Comparison of ENCODE assay signal across 10 mouse cellular contexts in the genomic region with DNA sequence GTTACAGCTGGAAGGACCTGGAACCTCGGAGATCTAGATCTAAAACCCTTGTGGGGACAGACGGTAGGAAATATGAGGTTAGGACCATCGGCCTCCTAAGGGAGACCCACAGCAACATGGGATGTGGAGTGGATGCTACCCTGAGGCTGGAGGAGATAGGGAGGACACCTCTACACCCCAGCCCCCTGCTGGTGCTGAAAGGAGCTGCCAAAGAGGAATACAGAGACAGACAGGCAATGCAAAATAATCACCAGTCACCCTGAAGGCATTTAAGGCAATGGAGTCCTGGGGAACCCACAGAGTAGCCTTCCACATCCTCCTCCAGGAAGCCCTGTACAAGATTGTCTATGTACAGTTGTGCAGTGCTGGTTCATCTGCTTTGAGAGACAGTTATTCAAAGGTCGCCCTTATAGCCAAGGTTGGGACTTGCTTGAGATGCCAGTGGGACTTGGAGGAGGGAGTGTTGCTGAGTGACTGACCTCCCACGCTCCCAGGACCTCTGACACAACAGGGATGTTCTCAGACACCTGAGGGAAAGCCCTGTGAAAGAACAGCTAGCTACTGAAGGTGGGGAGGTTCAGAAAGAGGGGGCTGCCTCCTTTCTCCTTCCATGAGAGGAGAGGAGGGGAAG. TPM values are rescaled to one million over a fixed set of nuclear protein-coding genes. Genes with fewer than 3 reads are reported as not detected.
DNase-seq lines count a peak whose midpoint lies in the region; ATAC-seq lines count a peak whose summit lies in the region.
"Had no signal": no experiment of that assay in that cellular context is flagged by ENCODE, and none has a peak within 500 bp of the region (broad histone marks: within the 10 kb centered on the region; RNA-seq: fewer than 3 reads in every experiment).

No protein-coding gene starts in this region.

- DNase-seq in intestine, embryonic 14.5 days (ENCODE audit: low spot score): peak; percentile 57
- DNase-seq in A20 (ENCODE audit: low read depth, low spot score) (peak; percentile 45), R1 (ENCODE audit: low read depth, low spot score) (peak; percentile 53)
- DNase-seq in hindbrain, embryonic 10.5 days (ENCODE audit: low spot score): peak; percentile 35
- DNase-seq in heart, postnatal 25 days (ENCODE audit: low spot score): no peak

- no peak; the same call in 1 of the 2 replicates for ATAC-seq in intestine, embryonic 14.5 days (replicated peaks; ENCODE audit: low FRiP score, low TSS enrichment, low read depth)
- ATAC-seq in intestine, embryonic 16.5 days: no peak
- ATAC-seq in megakaryocyte progenitor cell, adult 5-6 weeks (replicated peaks; ENCODE audit: poor library complexity): peak; percentile 54; the same call in 1 of the 2 replicates
- no peak for ATAC-seq in erythroblast, adult 5-6 weeks (replicated peaks; ENCODE audit: low FRiP score, poor library complexity, severe bottlenecking)

- H3K4me1 ChIP-seq in intestine, embryonic 14.5 days (replicated peaks; ENCODE audit: control insufficient read depth, insufficient read depth, low read length): no peaks in the 10 kb centered on the region
- no peaks in the 10 kb centered on the region for H3K4me1 ChIP-seq in intestine, embryonic 16.5 days (ENCODE audit: control insufficient read depth, insufficient read depth, low read length)
- peaks cover 6% of the 10 kb centered on the region for H3K4me1 ChIP-seq in hindbrain, embryonic 10.5 days (replicated peaks)
- H3K4me1 ChIP-seq: liver, embryonic 15.5 days had no signal

- intact Hi-C loops in heart, postnatal 25 days (cut with DNase I): loop anchor here (1.0 to 5.0 kb wide), 5 partner anchors 201 to 430 kb away; no protein-coding TSS in a partner anchor

- no peak overlapping the region for H3K9ac ChIP-seq in intestine, embryonic 14.5 days (ENCODE audit: low read length)
- H3K9ac ChIP-seq in intestine, embryonic 16.5 days (ENCODE audit: low read depth, low read length): no peak overlapping the region
- H3K9ac ChIP-seq: liver, embryonic 15.5 days had no signal

- no peak overlapping the region for H3K4me2 ChIP-seq in intestine, embryonic 14.5 days (ENCODE audit: low read length)
- H3K4me2 ChIP-seq in intestine, embryonic 16.5 days (ENCODE audit: low read depth, low read length): no peak overlapping the region
- H3K4me2 ChIP-seq: liver, embryonic 15.5 days had no signal

- no peaks in the 10 kb centered on the region for H3K27me3 ChIP-seq in intestine, embryonic 14.5 days (replicated peaks; ENCODE audit: control insufficient read depth, insufficient read depth, low read length)
- no peaks in the 10 kb centered on the region; the same call in 1 of the 2 replicates for H3K27me3 ChIP-seq in intestine, embryonic 16.5 days (replicated peaks; ENCODE audit: control insufficient read depth, insufficient read depth, low read length)
- H3K27me3 ChIP-seq in hindbrain, embryonic 10.5 days (ENCODE audit: insufficient read depth, poor library complexity, severe bottlenecking): no peaks in the 10 kb centered on the region

- H3K36me3 ChIP-seq in intestine, embryonic 14.5 days (ENCODE audit: control insufficient read depth, insufficient read depth, low read length): no peaks in the 10 kb centered on the region
- no peaks in the 10 kb centered on the region for H3K36me3 ChIP-seq in intestine, embryonic 16.5 days (ENCODE audit: control insufficient read depth, insufficient read depth, low read length)
- no peaks in the 10 kb centered on the region for H3K36me3 ChIP-seq in hindbrain, embryonic 10.5 days
- H3K36me3 ChIP-seq: liver, embryonic 15.5 days had no signal

- H3K27ac ChIP-seq in intestine, embryonic 14.5 days (ENCODE audit: low read depth): no peak overlapping the region
- H3K27ac ChIP-seq in intestine, embryonic 16.5 days (ENCODE audit: low read length): no peak overlapping the region
- H3K27ac ChIP-seq in hindbrain, embryonic 10.5 days: peak overlapping the region; percentile 73
- H3K27ac ChIP-seq: liver, embryonic 15.5 days had no signal

- H3K4me3 ChIP-seq in intestine, embryonic 14.5 days (ENCODE audit: low read depth, low read length): no peak overlapping the region
- H3K4me3 ChIP-seq in intestine, embryonic 16.5 days (ENCODE audit: low read length): no peak overlapping the region
- H3K4me3 ChIP-seq in hindbrain, embryonic 10.5 days: no peak overlapping the region
- H3K4me3 ChIP-seq: liver, embryonic 15.5 days had no signal

- H3K9me3 ChIP-seq in intestine, embryonic 14.5 days (ENCODE audit: control insufficient read depth, low read length): no peaks in the 10 kb centered on the region
- no peaks in the 10 kb centered on the region for H3K9me3 ChIP-seq in intestine, embryonic 16.5 days (ENCODE audit: control insufficient read depth, low read length)
- no peaks in the 10 kb centered on the region for H3K9me3 ChIP-seq in hindbrain, embryonic 10.5 days
- H3K9me3 ChIP-seq: liver, embryonic 15.5 days had no signal

- 70% methylated on average over 5 of the region's 5 CpGs for WGBS in intestine, embryonic 14.5 days
- 69% methylated on average over 5 of the region's 5 CpGs for WGBS in intestine, embryonic 16.5 days
- WGBS in hindbrain, embryonic 10.5 days: 76% methylated on average over 5 of the region's 5 CpGs

RNA-seq across cellular contexts. Expression of a gene that starts 14.1 kb away (rescaled TPM):
- polyA plus RNA-seq in intestine, embryonic 14.5 days (2014; fragmentation: Nextera tagmentation; extraction: Ambion mirVana): not detected in 2 replicates
- not detected in 2 replicates for polyA plus RNA-seq in intestine, embryonic 16.5 days (2015; fragmentation: Nextera tagmentation; extraction: Ambion mirVana)
- polyA plus RNA-seq in hindbrain, embryonic 10.5 days (2016; fragmentation: Nextera tagmentation; extraction: Ambion mirVana): not detected in 2 replicates
- not detected in 2 replicates for total RNA-seq in megakaryocyte progenitor cell, adult 5-6 weeks (2015)
- not detected in 2 replicates for total RNA-seq in megakaryocyte progenitor cell, adult 5-6 weeks (2017)
- not detected in 2 replicates for total RNA-seq in erythroblast, adult 5-6 weeks (2015; ENCODE audit: low replicate concordance)
- total RNA-seq in erythroblast, adult 5-6 weeks (2017; ENCODE audit: low replicate concordance): not detected in 2 replicates
- total RNA-seq in heart, postnatal 25 days (2021): not detected
- polyA plus RNA-seq: cortical plate, adult 2 months; liver, embryonic 15.5 days had no signal

RNA-seq across cellular contexts. Expression of a gene that starts 29.3 kb away (rescaled TPM):
- not detected in 2 replicates for polyA plus RNA-seq in intestine, embryonic 14.5 days (2014; fragmentation: Nextera tagmentation; extraction: Ambion mirVana)
- polyA plus RNA-seq in intestine, embryonic 16.5 days (2015; fragmentation: Nextera tagmentation; extraction: Ambion mirVana): not detected in 2 replicates
- polyA plus RNA-seq in hindbrain, embryonic 10.5 days (2016; fragmentation: Nextera tagmentation; extraction: Ambion mirVana): not detected in 2 replicates
- total RNA-seq in megakaryocyte progenitor cell, adult 5-6 weeks (2015): not detected in 2 replicates
- total RNA-seq in megakaryocyte progenitor cell, adult 5-6 weeks (2017): not detected in 2 replicates
- total RNA-seq in erythroblast, adult 5-6 weeks (2015; ENCODE audit: low replicate concordance): not detected in 2 replicates
- total RNA-seq in erythroblast, adult 5-6 weeks (2017; ENCODE audit: low replicate concordance): 0.14 TPM in 1 of 2 replicates, not detected in the other
- total RNA-seq in heart, postnatal 25 days (2021): not detected
- polyA plus RNA-seq: cortical plate, adult 2 months; liver, embryonic 15.5 days had no signal

RNA-seq across cellular contexts. Expression of a gene that starts 30.0 kb away (rescaled TPM):
- not detected in 2 replicates for polyA plus RNA-seq in intestine, embryonic 14.5 days (2014; fragmentation: Nextera tagmentation; extraction: Ambion mirVana)
- not detected in 2 replicates for polyA plus RNA-seq in intestine, embryonic 16.5 days (2015; fragmentation: Nextera tagmentation; extraction: Ambion mirVana)
- polyA plus RNA-seq in hindbrain, embryonic 10.5 days (2016; fragmentation: Nextera tagmentation; extraction: Ambion mirVana): not detected in 2 replicates
- total RNA-seq in megakaryocyte progenitor cell, adult 5-6 weeks (2015): not detected in 2 replicates
- total RNA-seq in megakaryocyte progenitor cell, adult 5-6 weeks (2017): not detected in 2 replicates
- total RNA-seq in erythroblast, adult 5-6 weeks (2015; ENCODE audit: low replicate concordance): not detected in 2 replicates
- total RNA-seq in erythroblast, adult 5-6 weeks (2017; ENCODE audit: low replicate concordance): not detected in 2 replicates
- not detected for total RNA-seq in heart, postnatal 25 days (2021)
- polyA plus RNA-seq: liver, embryonic 15.5 days had no signal

RNA-seq across cellular contexts. Expression of a gene that starts 45.8 kb away (rescaled TPM):
- not detected in 2 replicates for polyA plus RNA-seq in intestine, embryonic 14.5 days (2014; fragmentation: Nextera tagmentation; extraction: Ambion mirVana)
- polyA plus RNA-seq in intestine, embryonic 16.5 days (2015; fragmentation: Nextera tagmentation; extraction: Ambion mirVana): not detected in 2 replicates
- not detected in 2 replicates for polyA plus RNA-seq in hindbrain, embryonic 10.5 days (2016; fragmentation: Nextera tagmentation; extraction: Ambion mirVana)
- not detected in 2 replicates for total RNA-seq in megakaryocyte progenitor cell, adult 5-6 weeks (2015)
- not detected in 2 replicates for total RNA-seq in megakaryocyte progenitor cell, adult 5-6 weeks (2017)
- not detected in 2 replicates for total RNA-seq in erythroblast, adult 5-6 weeks (2015; ENCODE audit: low replicate concordance)
- total RNA-seq in erythroblast, adult 5-6 weeks (2017; ENCODE audit: low replicate concordance): not detected in 2 replicates
- total RNA-seq in heart, postnatal 25 days (2021): not detected
- polyA plus RNA-seq: liver, embryonic 15.5 days had no signal

RNA-seq across cellular contexts. Expression of a gene that starts 59.5 kb away (rescaled TPM):
- 0.47 TPM in 1 of 2 replicates, not detected in the other for polyA plus RNA-seq in intestine, embryonic 14.5 days (2014; fragmentation: Nextera tagmentation; extraction: Ambion mirVana)
- polyA plus RNA-seq in intestine, embryonic 16.5 days (2015; fragmentation: Nextera tagmentation; extraction: Ambion mirVana): 0.13 and 0.34 TPM in 2 replicates
- 0.16 and 2.1 TPM in 2 replicates for polyA plus RNA-seq in hindbrain, embryonic 10.5 days (2016; fragmentation: Nextera tagmentation; extraction: Ambion mirVana)
- not detected in 2 replicates for total RNA-seq in megakaryocyte progenitor cell, adult 5-6 weeks (2015)
- not detected in 2 replicates for total RNA-seq in megakaryocyte progenitor cell, adult 5-6 weeks (2017)
- total RNA-seq in erythroblast, adult 5-6 weeks (2015; ENCODE audit: low replicate concordance): not detected in 2 replicates
- not detected in 2 replicates for total RNA-seq in erythroblast, adult 5-6 weeks (2017; ENCODE audit: low replicate concordance)
- total RNA-seq in heart, postnatal 25 days (2021): not detected
- polyA plus RNA-seq: cortical plate, adult 2 months had no signal
